Mouse (Mus musculus) thymus, adult 18-20 months (tissue): ENCODE results near the gene Gla.

Experiments
- DNase-seq, 2 experiments: peaks; one replicate each; pipeline ENCODE4 v3.0.0; 2022; ENCODE audit warnings: mixed read lengths in 2 of 2

Gene Gla

GRCm38 (mm10) chrX:134600659-134601379 lies at the start of gene Gla, which contains the start of gene Hnrnph2:
Gene Gla (minus strand): TSS chrX:134601125.
Gene Hnrnph2 (plus strand): TSS chrX:134601179.
- peak; percentile 76 to 85 for DNase-seq

DNA sequence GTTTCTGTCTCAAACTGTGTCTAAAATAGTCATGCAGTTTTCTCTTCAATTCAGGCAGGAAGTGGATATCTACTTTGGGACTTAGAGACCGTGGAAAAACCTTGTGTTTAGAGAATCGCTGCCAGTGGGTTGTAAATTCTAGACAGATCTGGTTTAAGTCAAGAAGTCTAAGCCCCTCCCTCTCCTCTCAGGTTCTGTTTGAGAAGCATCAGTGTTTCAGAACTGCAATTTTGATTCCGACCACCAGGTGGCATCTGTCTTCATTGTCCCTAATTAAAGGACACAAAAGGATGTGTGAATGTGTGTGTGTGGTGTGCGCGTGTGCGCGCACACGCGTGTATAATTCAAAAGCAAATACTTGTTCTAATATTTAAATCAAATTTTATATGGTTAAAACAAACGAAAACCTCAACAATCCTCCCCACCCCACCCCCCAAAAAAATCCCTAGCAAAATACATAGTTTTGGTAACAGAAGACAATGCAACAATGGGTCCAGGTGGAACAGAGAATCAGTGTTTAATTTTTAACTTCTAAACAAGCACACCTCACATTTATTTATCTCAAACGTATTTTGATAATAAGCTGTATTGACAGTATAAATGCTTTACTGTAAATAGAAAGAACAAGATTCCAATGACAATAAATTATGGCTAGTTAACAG lies 47.2 kb upstream of the Gla start:
- peak; percentile 23 to 55 for DNase-seq

GRCm38 (mm10) chrX:134647421-134647820 lies 46.5 kb upstream of the Gla start:
- DNase-seq, result no peak

DNA sequence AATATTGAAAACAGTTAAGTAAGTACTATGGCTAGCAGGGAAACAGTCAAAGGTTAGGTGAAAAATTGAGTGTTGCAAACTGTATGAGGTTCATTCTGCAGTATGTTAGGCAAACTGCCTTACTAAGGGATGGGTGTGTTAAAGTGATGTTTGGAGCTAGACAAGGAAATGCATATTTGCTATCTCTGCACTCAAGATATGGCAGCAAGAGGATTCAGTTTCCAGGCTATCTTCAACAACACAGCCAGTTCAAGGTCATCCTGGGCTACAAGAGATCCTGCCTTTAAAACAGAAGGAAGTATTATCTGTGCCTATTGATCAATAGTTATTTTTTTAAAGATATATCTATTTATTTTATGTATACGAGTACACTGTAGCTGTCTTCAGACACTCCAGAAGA lies 45.4 kb upstream of the Gla start:
- no peak for DNase-seq

DNA sequence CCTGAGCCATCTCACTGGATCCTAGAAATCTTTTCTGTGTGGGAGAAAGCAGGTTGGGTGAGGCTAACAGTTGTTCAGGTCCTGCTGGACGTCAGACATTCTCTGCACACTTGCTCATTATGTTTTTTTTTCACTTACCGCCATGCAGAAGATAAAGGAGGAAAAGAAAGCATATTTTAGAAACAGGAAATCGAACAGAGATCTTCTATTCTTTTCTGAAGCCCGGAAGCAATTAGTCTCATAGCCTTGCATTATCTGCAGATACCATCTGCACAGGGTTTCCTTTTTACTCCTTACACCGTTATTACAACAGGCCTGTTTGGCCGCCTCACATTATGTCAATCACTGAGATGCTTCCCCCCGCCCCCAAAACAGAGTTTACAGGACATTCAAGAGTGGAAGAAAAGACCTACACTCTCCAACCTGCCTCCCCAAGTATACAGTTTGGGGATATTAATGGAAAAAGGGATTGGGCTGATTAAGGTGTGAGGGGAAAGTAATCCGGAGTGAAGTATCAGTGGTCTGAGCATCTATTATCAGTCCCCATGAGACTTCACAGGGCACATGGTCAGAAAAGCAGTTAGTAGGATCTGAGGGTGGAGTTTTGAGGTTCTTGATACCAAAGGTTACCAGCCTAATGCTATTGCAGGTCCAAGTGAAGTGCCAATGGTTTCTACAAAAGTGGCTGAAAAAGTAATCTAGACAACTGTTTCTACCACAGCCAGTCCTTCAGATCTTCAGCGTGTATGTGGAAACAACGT lies 40.3 kb upstream of the Gla start:
- no peak for DNase-seq

- DNase-seq, result no peak
Observed at GRCm38 (mm10) chrX:134635860-134636259, 34.9 kb upstream of the Gla start.

- no peak for DNase-seq
Observed at GRCm38 (mm10) chrX:134635111-134635510, 34.2 kb upstream of the Gla start.

- DNase-seq, result no peak
Observed at GRCm38 (mm10) chrX:134632710-134633109, 31.8 kb upstream of the Gla start.

GRCm38 (mm10) chrX:134628200-134628599 lies 27.3 kb upstream of the Gla start:
- DNase-seq, result no peak

DNA sequence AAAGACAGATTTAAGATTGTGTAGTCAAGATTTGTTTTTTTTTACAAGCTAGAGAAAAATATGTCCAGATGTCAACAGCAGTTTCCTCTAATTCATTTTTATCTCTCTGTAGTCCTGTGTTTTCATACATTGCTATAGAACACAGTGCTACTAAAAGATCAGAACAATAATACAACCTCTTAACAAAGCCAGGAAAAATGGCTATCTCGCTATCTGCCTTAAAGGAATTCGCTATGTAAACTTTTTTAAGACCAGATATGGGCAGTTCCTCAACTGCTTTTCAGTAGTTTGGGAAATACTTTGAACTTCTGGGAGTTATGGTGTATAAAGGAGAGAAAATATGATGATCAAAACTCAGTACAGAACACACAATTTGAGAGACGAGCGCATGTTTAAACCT lies 22.4 kb upstream of the Gla start:
- no peak for DNase-seq

DNA sequence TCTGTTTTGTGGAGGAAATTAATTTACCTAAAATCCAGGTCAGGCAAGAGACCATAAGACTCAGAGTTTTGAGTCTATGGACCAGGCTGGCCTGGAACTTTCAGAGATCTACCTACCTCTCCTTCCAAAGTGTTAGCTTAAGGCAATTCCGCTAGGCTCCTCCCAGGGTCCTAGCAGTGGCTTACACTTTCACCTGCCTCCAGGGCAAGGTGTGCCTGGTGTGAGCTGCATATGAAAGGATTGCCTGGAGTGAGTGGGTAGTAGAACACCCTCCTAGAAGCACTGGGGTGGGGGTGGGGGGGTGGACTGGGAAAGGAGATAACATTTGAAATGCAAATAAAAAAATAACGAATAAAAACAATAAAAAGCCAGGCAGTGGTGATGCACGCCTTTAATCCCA lies 20.8 kb upstream of the Gla start:
- DNase-seq, result no peak

- DNase-seq, result no peak
Observed at GRCm38 (mm10) chrX:134620254-134620865, 19.4 kb upstream of the Gla start.

DNA sequence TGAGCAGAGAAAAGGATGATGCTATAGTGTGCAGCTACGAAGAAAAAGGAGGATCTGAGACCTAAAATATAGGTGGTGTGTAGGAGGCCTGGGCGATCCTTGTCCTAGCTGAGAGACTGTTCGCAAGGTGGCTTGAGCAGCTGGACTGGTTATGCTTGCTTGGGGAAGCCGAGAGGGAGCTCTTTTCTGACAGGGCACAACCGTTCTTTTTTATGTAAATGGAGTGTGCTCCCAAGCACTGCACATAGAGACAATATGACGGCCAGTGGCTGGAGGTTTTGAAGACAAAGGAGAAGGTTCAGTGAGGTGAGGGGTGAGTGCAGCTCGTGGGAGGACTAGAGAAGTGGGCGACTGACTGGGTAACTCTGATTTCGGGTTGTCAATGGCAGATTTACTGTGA lies 18.8 kb upstream of the Gla start:
- no peak for DNase-seq

- DNase-seq, result no peak
Observed at GRCm38 (mm10) chrX:134614306-134614705, 13.4 kb upstream of the Gla start.

DNA sequence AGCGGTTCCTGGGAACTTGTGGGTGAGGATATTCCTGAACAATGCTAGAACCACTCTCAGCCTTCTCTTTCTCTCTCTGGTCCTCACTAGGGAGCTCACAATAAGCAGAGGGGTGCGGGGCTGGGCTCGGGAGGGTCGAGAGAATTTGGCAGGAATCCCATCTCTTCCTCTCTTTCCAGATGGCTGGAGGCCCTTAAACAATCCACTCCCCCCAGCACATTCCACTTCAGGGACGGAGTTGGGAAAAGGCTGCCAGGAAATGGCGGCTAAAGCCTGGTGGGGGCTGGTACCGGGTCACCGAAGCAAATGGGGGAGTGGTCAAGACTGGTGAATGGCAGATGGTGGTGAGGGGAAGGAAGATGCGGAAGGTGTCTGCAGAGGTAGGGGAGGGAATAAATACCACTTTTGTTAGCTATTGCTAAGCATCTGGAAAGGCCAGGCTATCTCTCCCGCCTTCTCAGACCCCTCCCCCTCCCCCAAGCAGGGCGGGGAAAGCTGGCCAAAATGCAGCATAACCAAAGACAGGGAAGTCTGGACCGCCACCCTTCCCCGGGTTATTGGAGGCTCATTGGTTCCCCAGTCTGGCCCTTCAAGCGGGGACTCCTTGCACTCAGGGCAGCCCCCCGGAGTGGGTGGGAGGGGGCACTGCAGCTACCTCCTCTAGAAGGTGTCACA lies 11.5 kb upstream of the Gla start:
- DNase-seq, result no peak

DNA sequence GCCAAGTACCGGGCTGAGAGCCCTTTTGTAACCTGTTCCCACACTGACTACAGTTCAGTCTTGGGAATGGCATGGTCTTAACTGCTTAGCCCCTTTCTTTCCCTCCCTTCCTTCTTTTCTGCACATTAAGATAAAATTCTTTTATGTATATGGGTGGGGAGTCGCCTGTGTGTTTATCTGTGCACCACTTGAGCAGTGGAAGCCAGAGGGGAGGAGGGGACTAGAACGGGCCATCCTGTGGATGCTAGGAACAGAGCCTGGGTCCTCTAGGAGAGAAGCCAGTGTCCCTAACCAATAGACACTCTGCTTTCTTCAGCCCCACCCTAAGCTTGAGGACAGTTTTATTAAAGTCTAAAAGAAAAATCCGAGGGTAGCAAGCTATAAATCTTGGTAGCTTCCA lies 10.1 kb upstream of the Gla start:
- no peak for DNase-seq

GRCm38 (mm10) chrX:134609472-134609871 lies 8.5 kb upstream of the Gla start:
- DNase-seq, result no peak

DNA sequence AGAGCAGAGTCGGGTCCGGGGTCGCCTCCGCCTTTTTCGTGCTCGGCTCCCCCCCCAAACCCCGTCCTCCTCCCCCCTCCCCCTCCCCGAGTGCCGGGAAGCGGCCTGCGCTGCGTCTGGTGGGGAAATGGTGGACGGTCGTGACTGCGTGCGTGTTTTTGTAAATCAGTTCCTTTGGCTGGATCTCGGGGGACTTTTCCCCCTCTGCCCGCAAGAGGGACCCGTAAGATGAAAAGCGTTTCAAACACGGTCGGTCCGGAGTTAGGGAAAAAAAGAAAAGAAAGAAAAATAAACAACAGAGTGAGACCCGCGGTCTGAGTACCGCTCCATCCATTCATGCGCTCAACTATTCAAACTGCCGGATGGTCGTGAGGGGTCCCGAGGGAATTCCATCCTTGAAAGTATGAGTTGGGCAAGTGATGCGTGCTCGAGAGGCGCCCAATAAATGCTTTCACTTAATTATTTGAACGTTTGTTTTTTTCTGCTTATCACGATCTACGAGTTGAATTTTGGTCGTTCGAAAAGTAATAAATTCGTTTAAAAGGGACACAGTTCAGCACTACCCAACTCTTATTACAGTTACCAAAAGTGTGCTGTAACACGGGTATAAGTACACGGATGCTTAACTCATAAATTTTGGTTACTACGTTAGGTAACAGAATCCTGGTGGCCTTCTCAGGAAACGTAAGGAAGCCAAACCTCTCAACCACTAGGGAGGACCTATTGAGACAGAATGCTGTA lies 625 bp upstream of the Gla start:
- DNase-seq, result no peak

DNA sequence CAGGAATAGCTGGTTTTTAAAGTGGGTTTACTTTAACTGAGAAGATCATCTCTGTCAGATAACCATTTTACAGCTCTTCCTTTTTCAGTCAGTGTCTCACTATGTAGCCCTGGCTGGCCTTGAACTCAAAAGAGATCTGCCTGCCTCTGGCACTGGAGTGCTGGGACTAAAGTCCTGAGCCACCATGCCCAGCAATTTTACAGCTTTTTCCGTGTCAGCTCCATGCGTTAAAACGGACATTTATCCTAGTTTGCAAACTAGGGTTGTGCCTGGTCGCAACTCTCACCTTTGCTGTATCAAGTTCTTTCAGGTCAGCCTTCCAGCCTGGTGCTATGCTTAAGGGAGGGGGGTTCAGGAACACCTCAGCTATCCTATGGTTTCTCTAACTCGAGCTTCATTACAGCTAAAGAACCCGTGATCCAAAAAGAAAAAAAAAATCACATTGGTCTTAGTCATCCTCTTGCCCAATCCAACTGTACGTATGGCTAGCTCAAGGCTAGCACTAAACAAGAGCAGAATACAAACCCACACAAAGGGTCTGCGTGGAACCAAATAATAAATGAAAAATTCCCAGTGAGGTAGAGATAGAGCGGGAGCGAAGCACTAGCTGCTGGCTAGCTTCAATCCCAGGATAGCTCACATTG lies 881 bp downstream of the Gla start:
- DNase-seq, result no peak

DNA sequence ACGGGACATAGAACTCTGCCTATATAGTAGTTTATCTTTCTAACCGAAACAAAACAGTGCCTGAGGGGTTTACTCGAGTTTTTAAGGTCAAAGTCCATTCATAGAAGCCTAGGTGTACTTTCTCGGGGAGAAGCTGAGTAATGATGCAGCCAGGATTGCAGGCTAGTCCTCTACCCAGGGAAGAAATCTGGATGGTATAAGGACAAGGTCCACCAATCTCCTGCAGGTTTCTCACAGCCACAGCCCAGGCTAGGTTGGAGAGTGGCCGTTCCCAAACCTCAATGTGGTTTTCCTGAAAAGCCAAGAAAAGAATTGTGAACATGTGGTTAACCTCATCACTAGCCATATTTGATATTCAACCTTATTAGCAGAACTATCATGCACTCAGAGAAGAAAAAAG lies 11.1 kb downstream of the Gla start:
- DNase-seq, result no peak

- DNase-seq, result no peak
Observed at GRCm38 (mm10) chrX:134588997-134589396, 11.9 kb downstream of the Gla start.

- DNase-seq, result no peak
Observed at GRCm38 (mm10) chrX:134588261-134588660, 12.7 kb downstream of the Gla start.
